Mouse (Mus musculus) liver, adult 2 months (tissue): Measurements from ENCODE around the gene Zfp652. TPM values are rescaled to one million over a fixed set of nuclear protein-coding genes. Genes with fewer than 3 reads are reported as not detected.
"Not testable (repeated sequence)": the region's sequence is repeated elsewhere in the genome, so short reads cannot be mapped to it uniquely, and the experiment has no call there.

Experiments used
- DNase-seq: peaks from one replicate; pipeline ENCODE4 v3.0.0-alpha.2; 2011; ENCODE audit warnings: low read depth, low spot score; ENCODE audit errors: extremely low read depth
- H3K27ac ChIP-seq: fragments of 200-500 bp; replicated peaks from 2 replicates; pipeline ENCODE4 v1.5.1; 2012; ENCODE audit warnings: low read depth, mild to moderate bottlenecking, control low read depth, inconsistent platforms, low read length; ENCODE audit not compliant: insufficient read depth
- H3K27me3 ChIP-seq: fragments of 200-500 bp; 2 replicates; pipeline ENCODE4 v1.6.1; 2012; ENCODE audit warnings: mild to moderate bottlenecking, moderate library complexity, low read length, inconsistent platforms; ENCODE audit not compliant: control insufficient read depth, insufficient read depth
- H3K36me3 ChIP-seq: fragments of 200-500 bp; 2 replicates; pipeline ENCODE4 v1.6.1; 2012; ENCODE audit warnings: low read length, inconsistent platforms; ENCODE audit not compliant: control insufficient read depth, insufficient read depth
- H3K4me1 ChIP-seq: fragments of 200-500 bp; 2 replicates; pipeline ENCODE4 v1.6.1; 2011; ENCODE audit warnings: low read length; ENCODE audit not compliant: control insufficient read depth, insufficient read depth
- H3K4me3 ChIP-seq: fragments of 200-500 bp; 2 replicates; pipeline ENCODE4 v1.5.1; 2011; ENCODE audit warnings: low read depth, mild to moderate bottlenecking, control low read depth, low read length, moderate library complexity; ENCODE audit not compliant: insufficient read depth
- H3K79me2 ChIP-seq: fragments of 200-500 bp; 2 replicates; pipeline ENCODE4 v1.6.1; 2012; ENCODE audit warnings: inconsistent platforms, mild to moderate bottlenecking, low read length, moderate library complexity; ENCODE audit not compliant: control insufficient read depth, insufficient read depth
- H3K9ac ChIP-seq: fragments of 200-500 bp; 2 replicates; pipeline ENCODE4 v1.6.1; 2012; ENCODE audit warnings: low read depth, mild to moderate bottlenecking, control low read depth, inconsistent platforms, low read length
- CTCF ChIP-seq: fragments of 200-500 bp; IDR thresholded peaks from 2 replicates; pipeline ENCODE4 v1.5.1; 2011; ENCODE audit warnings: low read depth, low read length, control low read depth
- POLR2A ChIP-seq: fragments of 200-500 bp; IDR thresholded peaks from 2 replicates; pipeline ENCODE4 v1.6.1; 2011; ENCODE audit warnings: low read length, control low read depth; ENCODE audit not compliant: insufficient read depth; ENCODE audit errors: extremely low read depth
- WGBS: fragments of 180-500 bp; shearing (Covaris S2); methylation state at CpG from one replicate; pipeline ENCODE4 v1.1.7; 2018; 5-methylcytosine and 5-hydroxymethylcytosine counted together
- polyA plus RNA-seq: library from polyadenylated mRNA; depleted of rRNA; stranded (reverse); fragments of >200 nt; gene quantifications from 2 replicates; pipeline ENCODE4 v1.2.3, GENCODE M21; 2012
- total RNA-seq: library from RNA; depleted of rRNA; stranded (reverse); fragments of >200 nt; gene quantifications from 2 replicates; pipeline ENCODE4 v1.2.3, GENCODE M21; 2014

Gene Zfp652
- total and polyA plus RNA-seq, 2 experiments = 9.1 to 11.1 TPM

DNA sequence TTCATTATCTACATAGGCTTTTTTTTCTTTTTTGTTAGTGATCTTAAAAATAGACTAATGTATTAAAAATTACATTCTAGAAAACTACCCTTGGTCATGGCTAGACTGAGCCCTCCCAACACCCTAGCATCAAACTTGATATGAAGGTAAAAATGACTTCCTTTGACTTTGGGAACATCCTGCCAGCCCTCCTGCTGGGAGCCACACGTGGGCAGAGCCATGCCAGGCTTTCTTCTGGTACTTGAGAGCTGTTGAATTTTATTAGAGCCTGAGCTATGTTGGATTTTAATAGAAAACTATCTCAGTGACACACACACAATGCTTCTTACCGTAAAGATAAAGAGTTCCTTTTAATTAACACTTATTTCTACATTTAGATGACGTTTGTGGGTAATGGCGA lies 34.3 kb downstream of the Zfp652 start:
- Histone ChIP-seq H3K4me3 (no peak overlapping the region), H3K4me1 (peaks cover 12% of the 10 kb centered on the region), H3K36me3 (peaks cover 11% of the 10 kb centered on the region), H3K27me3 (no peaks in the 10 kb centered on the region), H3K79me2 (peaks cover 30% of the 10 kb centered on the region; the same call in 1 of the 2 replicates), H3K27ac (no peak overlapping the region), H3K9ac (no peak overlapping the region)
- TF ChIP-seq POLR2A = no peak
- no peak for TF ChIP-seq CTCF
- no peak for DNase-seq
- 87% methylated on average over 4 of the region's 4 CpGs for WGBS

DNA sequence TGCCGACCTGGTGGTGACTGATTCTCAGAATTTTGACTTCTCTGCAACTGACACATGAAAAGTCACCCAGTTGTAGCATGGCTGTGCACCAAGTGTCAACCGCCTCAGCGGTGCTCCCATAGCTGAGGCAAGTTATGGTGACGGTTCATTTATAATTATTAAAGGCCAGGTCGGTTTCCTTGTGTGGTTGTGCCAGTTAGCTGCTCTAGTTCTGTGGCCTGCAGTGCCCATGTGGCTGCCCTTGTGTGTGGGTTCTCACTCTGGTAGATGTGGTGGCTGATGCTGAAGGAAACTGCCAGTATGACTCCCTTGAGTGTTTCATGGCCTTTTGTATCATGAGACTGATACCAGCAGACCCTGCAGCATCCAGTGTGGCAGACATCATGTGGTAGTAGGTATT lies 35.9 kb downstream of the Zfp652 start:
- Histone ChIP-seq H3K9ac (no peak overlapping the region), H3K36me3 (peaks cover 17% of the 10 kb centered on the region), H3K4me3 (no peak overlapping the region), H3K79me2 (peaks cover 26% of the 10 kb centered on the region; the same call in 1 of the 2 replicates), H3K4me1 (peaks cover 12% of the 10 kb centered on the region), H3K27ac (no peak overlapping the region), H3K27me3 (no peaks in the 10 kb centered on the region)
- no peak for TF ChIP-seq POLR2A
- no peak for TF ChIP-seq CTCF
- DNase-seq = no peak
- 35% methylated on average over 5 of the region's 5 CpGs for WGBS

DNA sequence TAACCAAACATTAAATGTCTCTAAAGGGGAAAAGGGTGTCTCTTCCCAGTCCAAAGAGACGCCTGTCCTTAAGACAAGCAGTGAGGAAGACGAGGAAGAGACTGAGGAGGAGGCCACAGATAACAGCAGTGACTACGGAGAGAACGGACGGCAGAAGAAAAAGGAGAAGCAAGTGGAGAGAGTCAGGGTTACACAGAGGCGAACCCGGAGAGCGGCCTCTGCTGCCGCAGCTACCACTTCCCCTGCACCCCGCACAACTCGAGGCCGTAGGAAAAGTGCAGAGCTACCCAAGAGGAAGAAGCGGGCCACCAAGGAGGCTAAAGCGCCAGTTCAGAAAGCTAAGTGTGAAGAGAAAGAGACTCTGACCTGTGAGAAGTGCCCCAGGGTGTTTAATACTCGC lies 37.1 kb downstream of the Zfp652 start:
- Histone ChIP-seq H3K36me3 (peaks cover 26% of the 10 kb centered on the region), H3K79me2 (peaks cover 21% of the 10 kb centered on the region; the same call in 1 of the 2 replicates), H3K9ac (no peak overlapping the region), H3K27ac (0 out of 2 replicates have a peak overlapping the region, but pooled peaks have one; percentile 13), H3K4me3 (no peak overlapping the region), H3K4me1 (peaks cover 6% of the 10 kb centered on the region), H3K27me3 (no peaks in the 10 kb centered on the region)
- no peak for TF ChIP-seq CTCF
- no peak for TF ChIP-seq POLR2A
- 78% methylated on average over 15 of the region's 15 CpGs for WGBS
- no peak for DNase-seq

DNA sequence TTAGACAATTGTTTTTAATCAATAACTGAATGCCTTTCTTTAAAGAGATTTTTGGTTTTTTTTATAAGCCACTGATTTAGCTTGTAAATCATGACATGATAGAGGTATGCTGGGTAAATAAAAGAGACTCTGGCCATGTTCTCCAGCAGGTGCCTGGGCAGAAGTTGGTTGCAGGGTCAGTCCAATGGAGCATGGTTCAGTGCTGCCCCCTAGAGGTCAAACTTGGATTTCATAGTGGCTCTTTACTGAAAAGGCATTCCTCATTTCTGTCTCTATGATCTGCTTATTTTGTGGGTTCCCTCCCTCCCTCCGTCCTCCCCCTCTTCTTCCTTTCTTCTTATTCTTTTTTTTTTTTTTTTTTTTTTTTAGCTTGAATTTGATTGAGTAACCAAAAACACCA lies 38.5 kb downstream of the Zfp652 start:
- H3K9ac ChIP-seq = no peak overlapping the region
- no peak for TF ChIP-seq POLR2A
- peak; percentile 91 for TF ChIP-seq CTCF
- no peaks in the 10 kb centered on the region for H3K27me3 ChIP-seq
- H3K79me2 ChIP-seq = peaks cover 14% of the 10 kb centered on the region; the same call in 1 of the 2 replicates
- WGBS = 6% methylated on average over 1 of the region's 1 CpGs
- no peaks in the 10 kb centered on the region for H3K4me1 ChIP-seq
- no peak overlapping the region for H3K4me3 ChIP-seq
- peaks cover 33% of the 10 kb centered on the region for H3K36me3 ChIP-seq
- peak; percentile 58 for DNase-seq
- H3K27ac ChIP-seq = no peak overlapping the region

DNA sequence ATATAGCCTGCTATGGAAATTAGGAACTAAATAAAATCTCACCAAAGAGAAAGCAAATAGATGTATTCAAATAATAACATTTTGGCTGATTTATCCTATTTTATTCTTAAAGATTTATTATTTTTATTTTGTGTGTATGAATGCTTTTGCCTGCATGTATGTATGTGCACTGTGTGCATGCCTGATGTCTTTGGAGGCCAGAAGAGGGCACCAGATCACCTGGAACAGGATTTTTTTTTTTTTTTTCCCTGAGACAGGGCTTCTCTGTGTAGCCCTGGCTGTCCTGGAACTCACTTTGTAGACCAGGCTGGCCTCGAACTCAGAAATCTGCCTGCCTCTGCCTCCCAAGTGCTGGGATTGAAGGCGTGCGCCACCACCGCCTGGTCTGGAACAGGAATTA lies 42.7 kb downstream of the Zfp652 start:
- H3K27ac ChIP-seq, H3K27me3 ChIP-seq, H3K4me3 ChIP-seq, DNase-seq, H3K9ac ChIP-seq, H3K4me1 ChIP-seq: not testable (repeated sequence)
- H3K79me2 ChIP-seq = peaks cover 11% of the 10 kb centered on the region; the same call in 1 of the 2 replicates
- peaks cover 36% of the 10 kb centered on the region for H3K36me3 ChIP-seq
- WGBS = 97% methylated on average over 4 of the region's 4 CpGs

DNA sequence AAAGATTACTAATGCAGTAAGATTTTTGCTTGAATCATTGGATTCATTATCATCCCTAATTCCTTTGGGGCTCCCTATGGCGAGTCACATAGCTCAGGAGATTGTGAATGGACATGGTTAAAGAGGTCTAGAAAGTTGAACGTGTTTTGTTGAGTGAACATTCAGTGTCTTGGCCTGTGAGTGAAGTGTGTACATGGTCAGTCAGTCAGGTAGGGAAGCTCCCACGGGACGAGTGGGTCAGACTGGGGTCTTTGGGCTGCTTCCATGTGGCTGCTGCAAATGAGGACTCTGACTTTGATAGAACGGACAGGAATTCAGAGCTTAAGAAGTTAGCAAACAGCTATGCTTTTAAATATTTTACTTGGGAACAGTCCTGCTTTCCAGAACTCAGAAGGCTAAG lies 48.0 kb downstream of the Zfp652 start:
- Histone ChIP-seq H3K36me3 (peaks cover 30% of the 10 kb centered on the region), H3K27ac (no peak overlapping the region), H3K79me2 (peaks cover 10% of the 10 kb centered on the region; the same call in 1 of the 2 replicates), H3K4me1 (no peaks in the 10 kb centered on the region; the same call in 1 of the 2 replicates), H3K27me3 (no peaks in the 10 kb centered on the region), H3K4me3 (no peak overlapping the region), H3K9ac (no peak overlapping the region)
- DNase-seq = no peak
- no peak for TF ChIP-seq POLR2A
- TF ChIP-seq CTCF = no peak
- WGBS = 93% methylated on average over 5 of the region's 5 CpGs
